Mouse (Mus musculus) hindbrain, embryonic 15.5 days (tissue): ENCODE measurements around the gene Cwc27. TPM values are rescaled to one million over a fixed set of nuclear protein-coding genes. Genes with fewer than 3 reads are reported as not detected.

Experiments used
- ATAC-seq: fragments of 200-750 bp; cut with Nextera tagmentation; 2 replicates; pipeline ENCODE4 v1.8.0; 2017; ENCODE audit warnings: low read depth, moderate number of reproducible peaks, moderate TSS enrichment; ENCODE audit not compliant: low FRiP score
- H3K27ac ChIP-seq: fragments of 300-500 bp; sonication (generic); replicated peaks from 2 replicates; pipeline ENCODE4 v1.5.1; 2015; ENCODE audit warnings: mild to moderate bottlenecking, inconsistent platforms
- H3K27me3 ChIP-seq: fragments of 300-500 bp; sonication (generic); 2 replicates; pipeline ENCODE4 v1.6.1; 2015; ENCODE audit warnings: control low read depth, inconsistent platforms
- H3K36me3 ChIP-seq: fragments of 300-500 bp; sonication (generic); 2 replicates; pipeline ENCODE4 v1.6.1; 2015; ENCODE audit warnings: control low read depth, inconsistent platforms
- H3K4me1 ChIP-seq: fragments of 300-500 bp; sonication (generic); replicated peaks from 2 replicates; pipeline ENCODE4 v1.6.1; 2015; ENCODE audit warnings: control low read depth, inconsistent platforms
- H3K4me2 ChIP-seq: fragments of 300-500 bp; sonication (generic); 2 replicates; pipeline ENCODE4 v1.6.1; 2015; ENCODE audit warnings: moderate library complexity, mild to moderate bottlenecking, inconsistent platforms
- H3K4me3 ChIP-seq: fragments of 300-500 bp; sonication (generic); 2 replicates; pipeline ENCODE4 v1.5.1; 2015; ENCODE audit warnings: mild to moderate bottlenecking, inconsistent platforms
- H3K9ac ChIP-seq: fragments of 300-500 bp; sonication (generic); 2 replicates; pipeline ENCODE4 v1.6.1; 2015; ENCODE audit warnings: inconsistent platforms
- H3K9me3 ChIP-seq: fragments of 300-500 bp; sonication (generic); 2 replicates; pipeline ENCODE4 v1.6.1; 2016; ENCODE audit warnings: control low read depth, inconsistent platforms
- WGBS: fragments of 180-500 bp; shearing (Covaris S2); methylation state at CpG from one replicate; pipeline ENCODE4 v1.1.7; 2015; 5-methylcytosine and 5-hydroxymethylcytosine counted together
- polyA plus RNA-seq: library from polyadenylated mRNA; unstranded; fragments of >200 nt; fragmentation: Nextera tagmentation; extraction: Ambion mirVana; gene quantifications from 2 replicates; pipeline ENCODE4 v1.2.1, GENCODE M21; 2015

The Cwc27 gene
- polyA plus RNA-seq, 1 experiment from 2014 or later, result 19.9 TPM

- Histone ChIP-seq H3K4me3 (no peak overlapping the region), H3K9me3 (no peaks in the 10 kb centered on the region), H3K36me3 (no peaks in the 10 kb centered on the region), H3K9ac (no peak overlapping the region), H3K27me3 (no peaks in the 10 kb centered on the region), H3K4me1 (peaks cover 21% of the 10 kb centered on the region), H3K27ac (no peak overlapping the region), H3K4me2 (no peak overlapping the region)
- no peak for ATAC-seq
Measured at GRCm38 (mm10) chr13:104821192-104821591, 4.2 kb upstream of the Cwc27 start.

- Histone ChIP-seq H3K9ac (peak overlapping the region; percentile 81), H3K36me3 (no peaks in the 10 kb centered on the region), H3K27ac (no peak overlapping the region), H3K27me3 (no peaks in the 10 kb centered on the region), H3K9me3 (no peaks in the 10 kb centered on the region), H3K4me3 (peak overlapping the region; percentile 66), H3K4me1 (peaks cover 30% of the 10 kb centered on the region), H3K4me2 (peak overlapping the region; percentile 78)
- ATAC-seq, result no peak
- whole genome bisulfite sequencing, result 61% methylated on average over 12 of the region's 12 CpGs
Measured at GRCm38 (mm10) chr13:104817696-104818095, 754 bp upstream of the Cwc27 start.

GRCm38 (mm10) chr13:104816270-104816634, 690 bp downstream of the Cwc27 start:
- H3K36me3 ChIP-seq, result no peaks in the 10 kb centered on the region
- no peak; the same call in 1 of the 2 replicates for ATAC-seq
- peak overlapping the region; percentile 78 for H3K4me2 ChIP-seq
- peaks cover 25% of the 10 kb centered on the region for H3K4me1 ChIP-seq
- WGBS, result 8% methylated on average over 8 of the region's 8 CpGs
- peak overlapping the region; percentile 81 for H3K9ac ChIP-seq
- H3K4me3 ChIP-seq, result peak overlapping the region; percentile 66
- no peaks in the 10 kb centered on the region for H3K27me3 ChIP-seq
- H3K27ac ChIP-seq, result peak overlapping the region; percentile 90
- H3K9me3 ChIP-seq, result no peaks in the 10 kb centered on the region

GRCm38 (mm10) chr13:104805681-104806080, 11.3 kb downstream of the Cwc27 start:
- H3K4me1 ChIP-seq, result no peaks in the 10 kb centered on the region
- no peak overlapping the region for H3K27ac ChIP-seq
- H3K9ac ChIP-seq, result no peak overlapping the region
- H3K36me3 ChIP-seq, result peaks cover 10% of the 10 kb centered on the region; the same call in 1 of the 2 replicates
- H3K9me3 ChIP-seq, result no peaks in the 10 kb centered on the region
- no peak overlapping the region for H3K4me3 ChIP-seq
- no peak overlapping the region for H3K4me2 ChIP-seq
- whole genome bisulfite sequencing, result 63% methylated on average over 3 of the region's 3 CpGs
- no peaks in the 10 kb centered on the region for H3K27me3 ChIP-seq
- 0 out of 2 replicates have a peak, but pooled peaks have one; percentile 48 for ATAC-seq

- Histone ChIP-seq H3K9ac (no peak overlapping the region), H3K4me3 (no peak overlapping the region), H3K9me3 (no peaks in the 10 kb centered on the region), H3K27ac (no peak overlapping the region), H3K4me1 (no peaks in the 10 kb centered on the region), H3K27me3 (no peaks in the 10 kb centered on the region), H3K4me2 (no peak overlapping the region), H3K36me3 (peaks cover 11% of the 10 kb centered on the region)
- no peak for ATAC-seq
- 92% methylated on average over 7 of the region's 7 CpGs for WGBS
Measured at GRCm38 (mm10) chr13:104799566-104800182, 17.3 kb downstream of the Cwc27 start.

- Histone ChIP-seq H3K9me3 (no peaks in the 10 kb centered on the region), H3K4me2 (no peak overlapping the region), H3K9ac (no peak overlapping the region), H3K36me3 (peaks cover 14% of the 10 kb centered on the region), H3K27ac (no peak overlapping the region), H3K27me3 (no peaks in the 10 kb centered on the region), H3K4me3 (no peak overlapping the region), H3K4me1 (no peaks in the 10 kb centered on the region)
- WGBS, result 95% methylated on average over 8 of the region's 8 CpGs
- no peak for ATAC-seq
Measured at GRCm38 (mm10) chr13:104799067-104799466, 17.9 kb downstream of the Cwc27 start.

- no peak overlapping the region for H3K4me3 ChIP-seq
- H3K36me3 ChIP-seq, result peaks cover 8% of the 10 kb centered on the region; the same call in 1 of the 2 replicates
- no peaks in the 10 kb centered on the region for H3K4me1 ChIP-seq
- no peak for ATAC-seq
- H3K9ac ChIP-seq, result no peak overlapping the region
- no peak overlapping the region for H3K27ac ChIP-seq
- H3K27me3 ChIP-seq, result no peaks in the 10 kb centered on the region
- no peak overlapping the region for H3K4me2 ChIP-seq
- no peaks in the 10 kb centered on the region for H3K9me3 ChIP-seq
- 95% methylated on average over 3 of the region's 3 CpGs for WGBS
Measured at GRCm38 (mm10) chr13:104794421-104794820, 22.5 kb downstream of the Cwc27 start.

GRCm38 (mm10) chr13:104792184-104792583, 24.8 kb downstream of the Cwc27 start, which contains the start of gene Srek1ip1:
Gene Srek1ip1, plus strand, starts transcription at chr13:104792484.
- no peaks in the 10 kb centered on the region for H3K4me1 ChIP-seq
- H3K9ac ChIP-seq, result no peak within 1 kb of the TSS
- 94% methylated on average over 11 of the region's 11 CpGs for WGBS
- H3K9me3 ChIP-seq, result no peaks in the 10 kb centered on the region
- no peaks in the 10 kb centered on the region for H3K27me3 ChIP-seq
- no peak within 1 kb of the TSS for H3K27ac ChIP-seq
- ATAC-seq, result no peak
- H3K4me2 ChIP-seq, result no peak within 1 kb of the TSS
- no peak within 1 kb of the TSS for H3K4me3 ChIP-seq
- peaks cover 8% of the 10 kb centered on the region; the same call in 1 of the 2 replicates for H3K36me3 ChIP-seq

- no peaks in the 10 kb centered on the region for H3K9me3 ChIP-seq
- H3K27ac ChIP-seq, result no peak overlapping the region
- H3K4me3 ChIP-seq, result no peak overlapping the region
- WGBS, result 20% methylated on average over 2 of the region's 2 CpGs
- no peak overlapping the region for H3K4me2 ChIP-seq
- no peak for ATAC-seq
- H3K9ac ChIP-seq, result no peak overlapping the region
- H3K27me3 ChIP-seq, result no peaks in the 10 kb centered on the region
- H3K36me3 ChIP-seq, result peaks cover 7% of the 10 kb centered on the region; the same call in 1 of the 2 replicates
- H3K4me1 ChIP-seq, result no peaks in the 10 kb centered on the region
Measured at GRCm38 (mm10) chr13:104789663-104790062, 27.3 kb downstream of the Cwc27 start.

GRCm38 (mm10) chr13:104787260-104787659, 29.7 kb downstream of the Cwc27 start:
- Histone ChIP-seq H3K27ac (no peak overlapping the region), H3K27me3 (no peaks in the 10 kb centered on the region), H3K4me3 (no peak overlapping the region), H3K4me1 (no peaks in the 10 kb centered on the region), H3K9ac (no peak overlapping the region), H3K9me3 (no peaks in the 10 kb centered on the region), H3K4me2 (no peak overlapping the region), H3K36me3 (peaks cover 18% of the 10 kb centered on the region)
- WGBS, result 85% methylated on average over 4 of the region's 4 CpGs
- ATAC-seq, result no peak

- H3K4me3 ChIP-seq, result no peak overlapping the region
- no peak for ATAC-seq
- H3K9ac ChIP-seq, result no peak overlapping the region
- WGBS, result 88% methylated on average over 1 of the region's 1 CpGs
- no peaks in the 10 kb centered on the region for H3K9me3 ChIP-seq
- no peak overlapping the region for H3K27ac ChIP-seq
- H3K4me1 ChIP-seq, result no peaks in the 10 kb centered on the region
- H3K4me2 ChIP-seq, result no peak overlapping the region
- H3K36me3 ChIP-seq, result peaks cover 13% of the 10 kb centered on the region
- H3K27me3 ChIP-seq, result no peaks in the 10 kb centered on the region
Measured at GRCm38 (mm10) chr13:104779104-104779670, 37.8 kb downstream of the Cwc27 start.

- WGBS, result 82% methylated on average over 3 of the region's 3 CpGs
- H3K27ac ChIP-seq, result no peak overlapping the region
- H3K4me2 ChIP-seq, result no peak overlapping the region
- no peaks in the 10 kb centered on the region for H3K4me1 ChIP-seq
- no peaks in the 10 kb centered on the region for H3K36me3 ChIP-seq
- H3K9me3 ChIP-seq, result no peaks in the 10 kb centered on the region
- H3K27me3 ChIP-seq, result no peaks in the 10 kb centered on the region
- H3K4me3 ChIP-seq, result no peak overlapping the region
- no peak overlapping the region for H3K9ac ChIP-seq
- no peak for ATAC-seq
Measured at GRCm38 (mm10) chr13:104763193-104763592, 53.7 kb downstream of the Cwc27 start.
